Mouse (Mus musculus) thymus, adult 2 months (tissue): ENCODE data around the gene Gm21972.

Source experiments
- CTCF ChIP-seq: fragments of 200-500 bp; IDR thresholded peaks from 2 replicates; pipeline ENCODE4 v1.5.1; 2012; ENCODE audit warnings: mild to moderate bottlenecking, control low read depth, low read length, moderate library complexity, borderline replicate concordance; ENCODE audit not compliant: control insufficient read depth, poor library complexity, insufficient read depth; ENCODE audit errors: extremely low read depth
- POLR2A ChIP-seq: fragments of 200-500 bp; IDR thresholded peaks from 2 replicates; pipeline ENCODE4 v1.6.1; 2012; ENCODE audit warnings: mild to moderate bottlenecking, low read length, control low read depth, moderate library complexity; ENCODE audit not compliant: control insufficient read depth, poor library complexity, insufficient read depth; ENCODE audit errors: extremely low read depth

DNA sequence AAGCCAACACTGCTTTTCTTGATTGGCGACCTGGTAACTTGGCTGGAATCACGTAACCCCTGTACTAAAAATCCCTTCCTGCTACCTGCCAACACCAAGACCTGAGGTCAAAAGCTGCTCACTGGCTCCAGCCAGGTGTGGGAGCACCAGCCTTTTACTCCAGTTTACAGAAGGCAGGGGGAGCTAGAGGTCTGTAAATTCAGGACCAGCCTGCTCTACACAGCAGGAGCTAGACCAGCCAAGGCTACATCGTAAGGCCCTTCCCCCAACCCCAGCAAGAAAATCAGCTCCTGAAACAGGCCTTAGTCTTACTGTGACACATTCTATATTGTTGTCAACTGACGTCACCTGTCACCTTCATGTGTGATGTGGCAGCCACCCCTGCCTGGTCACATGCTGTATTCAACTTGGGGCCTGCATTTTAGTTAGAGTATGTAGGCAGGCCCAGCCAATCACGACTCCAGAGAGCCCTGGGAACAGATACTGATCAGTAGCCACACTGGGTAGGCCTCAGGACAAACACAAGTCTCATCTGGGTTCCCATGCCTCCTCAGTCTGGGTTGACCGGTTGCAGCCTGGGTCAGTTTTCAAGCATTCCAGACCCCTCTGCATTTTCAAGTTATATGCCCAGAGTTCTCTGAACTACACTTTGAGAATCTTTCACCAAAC, 55.7 kb downstream of the Gm21972 start:
- no peak for TF ChIP-seq CTCF
- no peak for TF ChIP-seq POLR2A
